Mouse (Mus musculus) ZHBTc4 (cell line): Measurements from ENCODE around the gene Mtfr1l.

ENCODE experiments used
- DNase-seq: peaks from one replicate; pipeline ENCODE4 v3.0.0-alpha.2; 2011; ENCODE audit warnings: low read depth, low spot score

Gene Mtfr1l

DNA sequence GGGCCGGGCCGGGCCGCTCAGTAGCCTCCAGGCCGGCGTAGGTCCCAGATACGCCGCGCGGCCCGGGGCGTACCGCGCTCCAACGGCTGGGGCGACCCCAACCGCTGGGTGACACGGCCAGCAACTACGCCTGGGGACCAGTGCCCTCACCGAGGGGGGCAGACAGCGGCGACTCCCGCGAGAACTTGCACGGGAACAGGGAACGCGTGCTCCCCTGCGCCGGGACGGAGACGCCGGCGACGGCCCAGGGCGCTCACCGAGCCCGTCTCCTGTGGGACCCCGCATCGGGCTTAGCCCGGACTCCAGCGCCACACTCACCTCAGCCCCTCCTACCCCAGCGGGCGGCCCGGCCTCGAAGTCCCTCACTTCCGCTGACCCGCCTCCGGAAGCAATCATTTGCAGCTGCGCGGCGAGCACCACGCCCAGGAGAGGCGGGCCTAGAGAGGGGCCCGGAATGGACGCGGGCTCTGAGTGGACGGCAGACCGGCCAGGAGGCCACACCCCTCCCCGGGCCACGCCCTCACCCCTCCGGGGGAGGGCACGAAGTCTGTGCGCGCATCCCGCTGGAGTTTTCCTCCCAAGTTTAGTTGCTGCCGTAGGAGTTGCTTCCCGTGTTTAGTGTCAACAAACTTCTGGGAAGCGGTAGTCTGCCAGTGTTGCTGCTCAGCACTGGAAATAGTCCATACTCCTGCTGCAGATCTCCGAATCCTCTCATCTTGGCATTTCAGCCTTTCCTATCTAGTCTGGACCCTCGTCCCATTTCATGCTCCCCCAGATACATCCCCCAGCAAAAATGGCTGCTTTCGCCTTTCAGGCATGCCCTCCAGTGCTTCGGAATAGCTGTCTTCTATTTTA lies at the start of gene Mtfr1l:
Gene Mtfr1l (minus strand): TSS at position 456 of the 855 bp plus-strand sequence.
- DNase-seq, result peak; percentile 99

DNA sequence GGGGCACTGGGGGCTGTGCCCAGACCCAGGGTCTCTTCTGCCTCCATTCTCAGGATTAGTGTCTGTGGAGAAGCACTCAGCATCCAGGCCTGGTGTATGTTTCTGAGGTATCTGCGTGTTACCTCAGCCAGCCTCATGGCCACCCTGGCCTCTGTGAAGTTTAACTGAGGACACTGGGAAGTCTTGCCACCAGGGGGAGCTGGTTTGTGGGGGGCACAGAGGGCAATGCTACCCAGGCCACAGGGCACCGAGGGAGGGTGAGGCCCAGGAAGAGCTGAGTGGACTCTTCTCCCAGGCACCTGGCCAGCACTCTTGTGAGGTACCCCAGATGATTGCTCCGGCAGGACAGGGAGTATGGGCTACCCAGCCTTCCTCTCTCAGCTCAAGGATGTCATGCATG lies 48.3 kb upstream of the Mtfr1l start:
- DNase-seq, result no peak

DNA sequence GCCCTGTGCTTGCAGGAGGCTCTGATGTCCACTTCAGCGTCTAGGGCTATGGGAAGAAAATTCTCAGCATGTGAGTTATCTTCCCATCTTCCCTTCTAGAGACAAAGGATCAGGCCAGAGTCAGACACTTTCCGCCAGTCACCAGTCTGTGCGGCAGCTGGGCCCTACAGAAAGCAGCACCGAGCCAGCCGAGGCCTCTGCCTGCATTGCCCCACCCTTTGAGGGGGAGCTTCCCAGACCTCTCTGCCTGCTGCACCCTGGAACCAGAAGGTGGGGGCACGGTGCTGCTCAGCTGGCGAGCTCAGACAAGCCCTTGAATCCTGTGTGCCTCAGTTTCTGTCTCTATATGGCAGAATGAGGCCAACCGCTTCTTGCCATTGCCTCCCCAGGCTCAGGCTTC lies 46.2 kb upstream of the Mtfr1l start:
- DNase-seq, result no peak

DNA sequence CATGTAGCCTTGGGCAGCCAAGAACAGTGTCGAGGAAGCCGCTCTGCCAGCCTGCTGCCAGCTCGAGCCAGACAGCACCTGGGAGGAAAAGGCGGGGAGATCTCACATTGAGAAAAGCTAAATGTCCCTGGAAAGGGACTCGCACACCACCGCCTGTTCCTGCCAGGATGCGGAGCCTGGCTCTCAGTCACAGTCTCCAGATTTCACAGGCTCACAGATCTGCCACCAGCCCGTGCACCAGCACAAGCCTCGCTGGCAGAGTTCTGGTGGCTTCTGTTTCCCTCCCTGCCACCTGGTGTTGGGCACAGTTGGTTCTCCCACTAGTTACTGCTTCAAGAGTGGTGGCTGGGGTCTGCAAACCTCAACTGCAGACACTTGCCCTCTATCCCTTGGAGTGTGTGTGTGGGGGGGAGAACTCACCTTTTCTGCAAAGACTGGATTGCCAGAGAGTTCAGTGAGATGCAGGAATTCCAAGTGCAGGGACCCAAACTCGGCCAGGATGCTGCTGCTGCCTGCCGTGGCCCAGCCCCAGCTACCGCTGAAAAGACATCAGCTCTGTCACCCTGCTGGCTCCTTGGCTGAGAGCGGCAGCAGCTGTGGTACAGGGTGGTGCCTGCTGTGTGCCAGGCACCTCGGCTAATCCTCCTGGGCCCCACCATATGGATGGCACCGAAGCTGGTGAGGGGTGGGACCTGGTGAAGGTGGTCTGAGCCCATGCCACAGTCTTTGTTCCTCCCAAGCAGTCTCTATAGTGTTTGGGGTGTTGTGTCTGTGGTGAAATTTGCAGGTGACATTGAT lies 45.4 kb upstream of the Mtfr1l start:
- no peak for DNase-seq

DNA sequence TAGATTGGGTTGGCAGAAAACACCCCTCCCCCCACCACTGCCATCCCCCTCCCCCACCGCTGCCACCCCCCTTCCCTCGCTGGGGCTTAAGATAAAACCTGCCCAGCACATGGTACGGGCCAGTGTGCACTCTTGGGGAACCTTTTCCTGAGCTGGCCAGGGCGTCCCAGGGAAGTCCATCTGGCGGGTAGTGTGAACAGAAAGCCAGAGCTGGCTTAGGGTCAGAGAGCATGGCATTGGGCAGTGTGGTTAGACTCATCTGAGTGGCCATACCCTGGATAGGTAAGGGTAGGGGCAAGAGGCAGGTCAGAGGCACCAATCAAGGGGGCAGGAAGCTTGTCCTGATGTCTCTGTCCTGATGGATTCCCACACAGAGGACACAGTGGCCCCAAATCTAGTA lies 44.4 kb upstream of the Mtfr1l start:
- DNase-seq, result no peak

DNA sequence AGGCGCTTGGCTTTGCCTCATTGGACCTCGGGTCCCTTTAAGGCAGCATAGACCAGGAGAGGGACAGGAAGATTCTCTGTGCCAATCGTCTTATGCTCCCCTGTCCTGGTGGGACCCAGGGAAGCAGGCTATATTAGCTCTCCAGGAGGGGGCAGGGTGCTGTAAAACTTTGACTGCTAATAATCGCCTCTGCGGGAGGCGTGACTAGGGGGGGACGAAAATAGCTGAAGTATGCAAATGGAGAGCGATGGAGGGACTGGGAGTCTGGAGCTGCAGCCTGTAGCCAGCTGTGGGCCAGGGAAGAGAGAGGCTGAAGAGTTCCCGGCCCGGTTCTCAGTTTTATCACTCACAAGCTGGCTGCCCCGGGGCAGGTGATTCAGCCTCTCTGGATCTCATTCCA lies 44.0 kb upstream of the Mtfr1l start:
- DNase-seq, result peak; percentile 28

DNA sequence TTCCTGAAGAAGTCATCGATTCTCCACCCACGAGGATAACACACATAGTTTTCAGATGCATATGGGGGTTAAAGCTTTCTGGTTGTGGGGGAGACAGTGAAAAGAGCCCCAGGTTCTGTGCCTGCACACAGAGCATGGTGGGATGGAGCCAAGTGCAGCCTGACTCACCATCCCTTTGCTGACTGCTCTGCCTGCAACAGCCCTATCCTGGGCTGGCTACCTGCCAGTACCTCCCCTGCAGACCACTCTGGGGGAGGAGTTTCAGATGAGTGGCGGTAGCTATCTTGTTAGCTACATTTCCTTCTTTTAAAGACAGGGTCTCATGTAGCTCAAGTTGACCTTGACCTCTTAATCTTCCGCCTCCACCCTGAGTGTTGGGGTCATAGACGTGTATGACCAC lies 43.2 kb upstream of the Mtfr1l start:
- no peak for DNase-seq

DNA sequence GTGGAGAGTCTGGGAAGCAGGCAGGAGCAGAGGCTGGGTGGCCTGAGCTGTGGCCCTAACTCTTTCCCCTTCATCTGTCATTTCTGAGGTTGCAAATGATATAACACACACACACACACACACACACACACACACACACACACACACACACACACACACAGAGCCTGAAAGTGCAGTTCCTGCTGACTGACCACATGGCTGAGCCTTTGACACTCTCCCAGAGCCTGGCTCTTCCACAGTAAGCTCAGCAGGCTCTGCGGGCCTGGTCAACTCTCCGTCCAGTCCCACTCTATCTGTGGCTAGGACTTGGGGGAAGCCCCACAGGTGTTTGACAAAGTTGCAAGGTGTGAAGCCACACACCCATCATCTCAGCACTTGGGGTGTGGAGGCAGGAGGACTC lies 42.1 kb upstream of the Mtfr1l start:
- DNase-seq, result no peak

DNA sequence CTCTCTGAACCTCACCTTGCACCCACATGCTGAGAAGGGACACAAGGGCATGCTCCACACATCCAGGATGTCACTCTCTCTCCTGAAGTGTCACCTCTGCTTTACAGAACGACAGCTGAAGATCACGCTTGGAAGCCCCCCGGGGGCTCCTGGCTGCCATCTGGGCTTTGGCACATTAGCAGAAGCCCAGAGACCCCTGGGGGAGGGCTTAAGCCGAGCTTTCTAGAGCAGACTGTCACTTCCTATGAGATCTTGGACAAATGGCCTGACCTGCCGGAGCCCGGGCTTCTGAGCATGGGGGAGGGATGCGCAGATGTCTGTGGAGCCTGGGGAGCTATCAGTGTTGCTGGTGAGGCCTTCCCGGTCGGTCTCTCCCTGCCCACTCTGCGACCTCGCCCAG lies 40.3 kb upstream of the Mtfr1l start:
- no peak for DNase-seq

DNA sequence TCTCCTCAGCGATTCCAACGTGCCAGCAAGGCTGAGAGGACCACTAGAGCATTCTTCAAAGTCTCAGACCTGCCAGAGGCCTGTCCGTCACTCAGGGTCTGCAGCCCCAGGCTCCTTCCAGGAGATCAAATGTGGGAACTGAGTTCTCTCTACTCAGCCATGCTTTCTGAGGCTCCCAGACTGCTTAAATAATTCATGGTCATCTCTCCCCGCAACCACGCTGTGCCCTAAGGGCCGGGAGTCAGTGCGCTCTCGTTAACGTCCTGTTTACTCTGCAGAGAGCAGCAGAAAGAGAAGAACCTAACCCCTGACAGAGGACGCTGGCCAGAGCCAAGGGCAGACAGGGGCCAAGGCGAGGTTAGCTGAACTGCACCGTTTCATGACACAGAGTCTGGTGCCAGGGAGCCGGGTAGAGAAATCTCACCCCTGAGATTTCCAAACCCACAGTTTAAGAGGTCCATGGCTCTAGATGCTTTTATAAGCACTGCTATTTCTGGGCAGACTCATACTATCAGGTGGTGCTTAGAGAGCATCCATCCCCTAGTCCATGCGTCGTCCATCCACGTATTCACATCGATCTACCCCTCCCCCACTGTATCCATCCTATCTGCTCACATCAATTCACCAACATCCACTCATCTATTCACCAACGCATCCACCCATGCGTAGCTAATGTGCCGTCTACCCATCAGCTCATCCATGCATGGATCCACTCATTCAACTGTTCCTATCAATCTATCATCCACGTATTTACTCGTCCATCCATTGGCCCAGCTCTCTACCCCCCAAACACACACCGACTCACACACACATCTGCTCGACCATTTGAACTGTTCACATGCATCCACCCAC lies 37.5 kb upstream of the Mtfr1l start:
- DNase-seq, result no peak

DNA sequence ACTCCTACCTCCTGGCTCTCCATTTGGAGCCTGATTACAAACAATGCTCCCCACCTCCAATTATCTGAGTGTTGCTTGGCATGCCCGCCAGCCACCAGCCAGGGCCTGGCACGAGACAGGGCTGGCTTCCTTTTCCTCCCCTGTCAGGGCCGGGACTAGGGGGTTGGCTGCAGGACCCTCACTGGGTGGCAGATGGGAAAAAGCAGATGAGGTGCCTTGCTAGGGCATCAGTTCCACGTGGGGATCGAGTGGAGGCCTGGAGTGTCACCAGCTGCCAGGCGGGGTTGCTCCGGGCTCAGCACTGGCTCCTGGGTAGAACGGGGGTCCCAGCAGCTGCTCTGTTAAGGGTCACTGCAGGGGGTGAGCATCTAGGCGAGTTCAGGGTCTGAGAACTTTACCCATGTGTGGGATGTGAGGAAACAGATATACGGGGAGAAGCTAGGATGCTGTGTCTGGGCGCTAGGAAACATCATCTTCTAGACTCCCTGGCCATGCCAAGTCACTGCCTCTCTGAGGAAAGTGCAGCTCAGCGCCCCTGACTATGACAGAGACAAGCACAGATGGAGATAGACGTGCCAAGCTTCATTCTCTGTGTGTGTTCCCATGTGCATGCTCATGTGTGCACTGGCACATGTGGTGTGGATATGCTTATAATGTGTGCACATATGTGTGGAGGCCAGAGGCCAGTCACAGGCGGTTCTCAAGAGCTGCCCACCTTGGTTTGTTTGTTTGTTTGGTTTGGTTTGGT lies 35.7 kb upstream of the Mtfr1l start:
- no peak for DNase-seq

DNA sequence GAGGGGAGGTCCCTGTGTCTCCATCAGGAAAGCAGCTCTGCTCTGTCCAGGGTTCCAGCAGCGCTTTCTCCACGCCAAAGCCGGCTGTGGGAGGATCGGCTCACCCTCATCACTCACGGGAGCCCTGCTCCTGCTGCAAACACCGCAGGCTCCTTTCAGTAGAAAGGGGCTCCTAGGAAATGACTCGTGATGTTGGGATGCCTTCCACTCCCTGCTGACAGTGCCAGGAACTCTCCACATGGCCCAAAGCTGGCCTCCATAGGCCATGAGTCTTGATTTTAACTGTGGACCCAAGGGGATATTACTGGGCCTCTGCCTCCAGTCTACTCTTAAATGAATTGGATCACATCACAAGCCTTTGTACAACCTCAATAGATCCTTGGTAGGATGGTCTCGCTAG lies 34.6 kb upstream of the Mtfr1l start:
- no peak for DNase-seq

DNA sequence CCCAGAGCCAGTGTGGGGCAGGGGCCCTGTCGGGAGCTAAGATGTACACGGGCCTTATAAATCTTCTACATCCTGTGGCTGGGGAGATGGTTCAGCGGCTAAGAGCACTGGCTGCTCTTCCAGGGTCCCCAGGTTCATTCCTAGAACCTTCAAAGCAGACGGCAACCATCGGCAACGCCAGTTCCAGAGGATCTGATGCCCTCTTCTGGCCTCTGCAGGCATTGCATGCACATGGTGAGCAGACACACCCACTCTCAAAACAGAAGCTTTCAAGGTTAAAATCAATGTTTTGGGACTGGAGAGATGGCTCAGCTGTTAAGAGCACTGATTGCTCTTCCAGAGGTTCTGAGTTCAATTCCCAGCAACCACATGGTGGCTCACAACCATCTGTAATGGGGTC lies 34.0 kb upstream of the Mtfr1l start:
- DNase-seq, result peak; percentile 82

DNA sequence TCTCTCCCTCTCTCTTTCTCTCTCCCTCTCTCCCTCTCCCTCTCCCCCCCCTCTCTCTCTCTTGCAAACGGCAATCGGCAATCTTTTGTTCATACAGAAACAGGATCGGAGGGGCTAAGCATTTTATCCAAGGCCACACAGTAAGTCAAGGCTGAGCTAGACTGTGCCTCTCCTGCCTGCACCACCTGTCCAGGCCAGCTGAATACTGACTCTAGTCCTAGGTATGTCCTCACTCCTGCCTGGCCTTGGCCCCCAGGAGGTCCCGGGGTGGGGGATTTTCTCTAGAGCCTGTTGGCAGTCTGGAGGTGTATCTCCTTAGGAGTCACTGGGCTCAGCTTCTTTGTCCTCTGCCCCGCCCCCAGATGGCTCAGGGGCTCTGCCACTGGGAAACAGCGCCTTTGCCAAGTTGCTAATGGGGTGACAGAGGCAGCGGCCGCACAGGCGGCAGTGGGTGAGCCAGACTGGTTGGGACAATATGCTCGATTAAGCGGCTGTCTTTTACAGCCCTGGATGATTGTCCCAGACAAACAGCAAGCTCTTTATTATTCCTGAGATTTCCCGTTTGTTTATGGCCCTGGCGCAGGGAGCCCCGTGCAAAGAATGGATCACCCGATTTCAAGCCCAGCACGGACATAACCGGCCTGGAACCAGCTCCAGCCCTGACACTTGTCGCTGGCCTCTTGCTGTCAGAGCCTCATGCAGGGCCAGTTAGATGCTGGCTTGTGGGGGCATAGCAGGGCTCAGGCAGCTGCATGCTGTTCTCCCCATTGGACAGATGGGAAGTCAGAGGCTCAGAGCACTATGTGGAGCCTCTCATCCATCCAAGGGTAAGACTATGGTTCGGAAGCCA lies 32.4 kb upstream of the Mtfr1l start:
- peak; percentile 55 for DNase-seq

DNA sequence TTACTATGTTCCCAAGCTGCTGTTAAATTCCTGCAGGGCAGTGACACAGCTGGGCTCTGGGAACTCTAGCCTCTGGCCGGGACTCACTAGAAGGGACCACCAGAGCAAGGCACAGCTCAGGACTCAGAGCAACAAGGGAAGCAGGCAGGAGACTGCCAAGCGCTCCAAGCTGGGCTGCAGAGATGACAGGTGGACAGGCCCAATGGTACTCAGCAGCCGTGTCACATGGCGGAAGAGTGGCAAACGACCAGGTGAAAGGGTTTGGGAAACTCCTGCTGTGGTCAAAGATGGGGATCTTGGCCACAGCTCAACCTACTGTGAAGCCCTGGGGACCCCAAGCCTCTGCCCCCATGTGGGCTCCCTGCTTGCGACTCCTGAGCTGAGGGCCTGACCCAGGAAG lies 28.9 kb upstream of the Mtfr1l start:
- DNase-seq, result no peak

DNA sequence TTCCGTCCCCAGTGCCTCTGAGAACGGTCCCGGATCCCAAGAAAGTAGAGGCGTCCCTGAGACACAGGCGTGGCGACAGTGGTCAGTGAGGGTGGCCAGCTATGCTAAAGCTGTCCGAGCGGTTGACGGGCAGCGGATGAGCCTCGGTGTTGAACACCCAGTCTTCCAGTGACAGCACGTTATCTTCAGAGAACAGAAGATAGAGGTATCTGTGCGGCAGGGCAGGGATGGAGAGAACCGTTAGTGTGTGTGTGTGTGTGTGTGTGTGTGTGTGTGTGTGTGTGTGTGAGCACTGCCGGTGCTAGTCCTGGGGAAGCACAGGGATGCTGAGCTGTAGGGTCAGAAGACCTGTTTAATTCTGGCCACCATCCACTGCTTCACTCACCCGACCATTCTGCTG lies 28.4 kb upstream of the Mtfr1l start:
- no peak for DNase-seq

DNA sequence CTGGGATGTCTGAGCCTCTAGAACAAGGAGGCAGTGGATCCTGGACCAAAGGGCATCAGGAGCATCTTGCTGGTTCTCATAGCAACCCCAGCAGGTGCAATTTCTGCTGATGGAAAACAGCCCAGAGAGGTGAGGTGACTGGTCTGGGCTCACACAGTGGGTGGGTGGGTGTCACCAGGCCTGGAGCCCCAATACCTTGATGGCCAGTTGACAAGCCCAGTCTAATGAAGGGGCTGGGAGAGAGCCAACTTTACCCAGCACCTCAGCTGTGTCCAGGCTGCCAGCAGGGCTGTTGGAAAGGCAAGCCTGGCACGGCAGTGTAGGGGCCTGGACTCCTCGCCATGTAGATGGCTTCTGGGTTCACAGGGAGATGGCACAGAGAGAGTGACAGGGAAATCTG lies 26.8 kb upstream of the Mtfr1l start:
- no peak for DNase-seq

DNA sequence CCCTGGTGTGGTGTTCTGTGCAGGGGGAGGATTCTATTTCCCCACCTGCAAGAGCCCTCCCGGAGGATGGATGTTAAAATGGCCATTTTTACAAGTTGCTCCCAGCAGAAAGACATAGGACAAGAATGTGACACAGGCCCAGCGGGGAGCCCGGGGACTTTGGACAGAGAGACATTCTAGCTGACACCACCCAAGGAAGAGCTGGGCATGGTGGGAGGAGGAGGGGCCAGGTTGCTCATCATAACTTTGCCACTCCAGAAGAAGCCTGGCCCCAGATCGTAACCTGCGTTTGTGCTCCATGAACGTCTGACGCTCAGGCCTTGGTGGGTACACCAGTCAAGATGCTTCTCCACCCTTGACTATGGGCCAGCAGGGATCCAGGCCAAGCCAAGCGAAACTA lies 25.5 kb upstream of the Mtfr1l start:
- no peak for DNase-seq

DNA sequence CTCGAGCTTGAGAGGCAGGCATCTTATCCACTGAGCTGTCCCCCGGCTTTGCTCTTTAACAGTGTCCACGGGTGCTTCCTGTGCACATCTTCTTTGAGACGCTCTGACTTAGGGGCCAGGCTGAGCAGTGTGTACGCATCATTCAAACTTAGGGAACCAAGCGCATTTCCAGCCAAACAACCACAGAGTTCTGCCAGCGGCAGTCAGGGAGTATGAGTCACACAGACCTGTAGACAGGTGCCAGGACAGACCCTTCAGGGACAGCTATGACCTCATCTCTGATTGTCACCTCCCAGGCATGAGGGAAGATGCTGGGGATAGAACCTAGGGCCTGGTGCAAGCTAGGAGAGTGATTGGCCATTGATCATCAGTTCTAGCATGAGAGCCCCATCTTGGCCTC lies 24.0 kb upstream of the Mtfr1l start:
- DNase-seq, result no peak

DNA sequence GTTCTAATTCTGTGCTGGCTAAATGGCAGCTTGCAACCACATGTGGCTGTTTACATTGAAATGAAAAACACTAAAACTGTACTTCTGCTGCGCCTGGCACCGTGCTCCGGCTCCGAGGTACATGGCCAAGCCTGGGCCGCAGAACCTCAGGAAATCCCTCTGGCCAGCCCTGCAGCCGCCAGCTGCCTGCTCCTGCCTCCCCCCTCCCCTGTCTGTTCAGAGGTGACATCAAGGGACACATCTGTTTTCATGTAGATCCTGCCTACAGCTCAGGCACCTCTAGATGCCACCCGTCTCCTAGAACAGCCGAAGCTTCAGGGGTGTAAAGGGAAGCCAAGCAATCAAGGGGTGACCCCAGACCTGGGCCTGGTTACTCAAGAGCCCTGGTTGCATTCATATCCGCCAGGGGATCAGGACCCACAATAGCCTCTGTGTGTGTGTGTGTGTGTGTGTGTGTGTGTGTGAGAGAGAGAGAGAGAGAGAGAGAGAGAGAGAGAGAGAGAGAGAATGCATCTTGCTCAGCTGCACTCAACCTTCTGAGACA lies 23.5 kb upstream of the Mtfr1l start:
- DNase-seq, result no peak
